Mouse (Mus musculus) heart, embryonic 11.5 days (tissue): ENCODE measurements around the gene Sec16a. TPM values are rescaled to one million over a fixed set of nuclear protein-coding genes. Genes with fewer than 3 reads are reported as not detected.

Experiments used
- ATAC-seq: fragments of 200-750 bp; cut with Nextera tagmentation; replicated peaks from 2 replicates; pipeline ENCODE4 v1.8.0; 2017; ENCODE audit warnings: moderate library complexity; ENCODE audit not compliant: insufficient number of reproducible peaks, low FRiP score, low TSS enrichment
- H3K27ac ChIP-seq: fragments of 300-500 bp; sonication (generic); 2 replicates; pipeline ENCODE4 v1.5.1; 2014; ENCODE audit warnings: mild to moderate bottlenecking, low read depth, low read length
- H3K27me3 ChIP-seq: fragments of 300-500 bp; sonication (generic); 2 replicates; pipeline ENCODE4 v1.6.1; 2014; ENCODE audit warnings: mild to moderate bottlenecking, low read length, mixed read lengths; ENCODE audit not compliant: control insufficient read depth, insufficient read depth
- H3K36me3 ChIP-seq: fragments of 300-500 bp; sonication (generic); 2 replicates; pipeline ENCODE4 v1.6.1; 2014; ENCODE audit warnings: mild to moderate bottlenecking, low read length, moderate library complexity, mixed read lengths; ENCODE audit not compliant: control insufficient read depth, insufficient read depth
- H3K4me1 ChIP-seq: fragments of 300-500 bp; sonication (generic); 2 replicates; pipeline ENCODE4 v1.6.1; 2014; ENCODE audit warnings: low read length; ENCODE audit not compliant: control insufficient read depth, insufficient read depth
- H3K4me2 ChIP-seq: fragments of 300-500 bp; sonication (generic); 2 replicates; pipeline ENCODE4 v1.6.1; 2014; ENCODE audit warnings: mild to moderate bottlenecking, moderate library complexity
- H3K4me3 ChIP-seq: fragments of 300-500 bp; sonication (generic); 2 replicates; pipeline ENCODE4 v1.5.1; 2014; ENCODE audit warnings: low read depth, low read length
- H3K9ac ChIP-seq: fragments of 300-500 bp; sonication (generic); 2 replicates; pipeline ENCODE4 v1.6.1; 2014; ENCODE audit warnings: mild to moderate bottlenecking, low read depth, low read length, moderate library complexity
- H3K9me3 ChIP-seq: fragments of 300-500 bp; sonication (generic); replicated peaks from 2 replicates; pipeline ENCODE4 v1.6.1; 2016; ENCODE audit warnings: low read length; ENCODE audit not compliant: control insufficient read depth
- WGBS: fragments of 180-500 bp; shearing (Covaris S2); extraction: QIAGEN DNeasy Blood & Tissue Kit; methylation state at CpG from one replicate; pipeline ENCODE4 v1.1.7; 2014; ENCODE audit not compliant: insufficient replicate concordance; 5-methylcytosine and 5-hydroxymethylcytosine counted together
- polyA plus RNA-seq: library from polyadenylated mRNA; unstranded; fragments of >200 nt; fragmentation: Nextera tagmentation; extraction: Ambion mirVana; gene quantifications from 2 replicates; pipeline ENCODE4 v1.2.1, GENCODE M21; 2014

Sec16a gene
- polyA plus RNA-seq, 1 experiment from 2014 or later, result 23.6 TPM

- no peak overlapping the region for H3K27ac ChIP-seq
- no peaks in the 10 kb centered on the region for H3K4me1 ChIP-seq
- ATAC-seq, result no peak
- no peaks in the 10 kb centered on the region for H3K27me3 ChIP-seq
- WGBS, result 91% methylated on average over 15 of the region's 15 CpGs
- H3K4me2 ChIP-seq, result no peak overlapping the region
- no peak overlapping the region for H3K9ac ChIP-seq
- H3K9me3 ChIP-seq, result no peaks in the 10 kb centered on the region
- no peak overlapping the region for H3K4me3 ChIP-seq
- peaks cover 30% of the 10 kb centered on the region for H3K36me3 ChIP-seq
Measured at GRCm38 (mm10) chr2:26468376-26468775, 23.4 kb upstream of the Sec16a start.

GRCm38 (mm10) chr2:26463412-26463811 is 18.4 kb upstream of the Sec16a start:
- H3K36me3 ChIP-seq, result peaks cover 20% of the 10 kb centered on the region
- no peaks in the 10 kb centered on the region for H3K27me3 ChIP-seq
- 93% methylated on average over 6 of the region's 6 CpGs for WGBS
- H3K9me3 ChIP-seq, result no peaks in the 10 kb centered on the region
- no peak overlapping the region for H3K9ac ChIP-seq
- H3K4me3 ChIP-seq, result no peak overlapping the region
- no peak overlapping the region for H3K27ac ChIP-seq
- no peak overlapping the region for H3K4me2 ChIP-seq
- no peak for ATAC-seq
- H3K4me1 ChIP-seq, result peaks cover 16% of the 10 kb centered on the region

DNA sequence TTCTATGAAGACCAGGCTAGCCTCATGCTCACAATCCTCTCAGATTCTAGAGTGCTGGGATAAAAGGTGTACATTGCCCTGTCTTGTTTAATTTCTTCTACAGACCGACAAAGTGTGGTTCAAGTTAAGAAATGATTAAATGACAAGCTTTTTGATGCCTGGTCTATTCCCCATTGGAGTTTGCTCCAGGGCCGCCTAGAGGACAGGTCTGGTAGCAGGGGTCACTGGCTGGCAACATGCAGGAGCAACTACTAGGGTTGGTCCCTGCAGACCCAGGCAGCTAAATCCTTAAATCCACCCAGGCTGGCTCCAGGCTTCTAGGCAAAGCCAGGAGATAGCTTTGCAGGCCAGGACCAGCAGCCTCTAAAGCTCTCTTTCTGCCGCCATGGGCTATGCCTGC is 18.0 kb upstream of the Sec16a start:
- no peaks in the 10 kb centered on the region for H3K27me3 ChIP-seq
- no peaks in the 10 kb centered on the region for H3K9me3 ChIP-seq
- H3K4me3 ChIP-seq, result no peak overlapping the region
- H3K4me1 ChIP-seq, result peaks cover 20% of the 10 kb centered on the region
- 69% methylated on average over 3 of the region's 3 CpGs for WGBS
- no peak overlapping the region for H3K27ac ChIP-seq
- no peak overlapping the region for H3K4me2 ChIP-seq
- H3K9ac ChIP-seq, result no peak overlapping the region
- ATAC-seq, result no peak
- peaks cover 20% of the 10 kb centered on the region for H3K36me3 ChIP-seq

DNA sequence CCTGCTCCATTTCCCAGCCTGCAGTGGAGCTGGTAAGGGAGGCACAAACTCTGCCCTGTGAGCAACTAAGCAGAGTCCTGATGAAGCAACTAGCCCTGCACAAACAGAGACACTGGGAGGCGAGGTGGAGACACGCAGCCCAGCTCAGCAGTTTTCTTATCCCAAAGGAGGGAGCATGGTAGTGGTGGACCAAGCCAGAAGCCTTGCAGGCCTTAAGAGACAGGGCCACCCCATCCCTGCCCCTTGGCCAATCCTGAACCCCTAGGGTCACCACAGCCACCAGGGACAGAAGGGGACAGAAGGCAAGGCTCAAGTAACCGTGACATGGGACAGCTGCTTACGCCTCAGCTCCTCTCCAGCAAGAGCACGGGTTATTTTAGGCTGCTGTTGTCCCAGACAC is 16.7 kb upstream of the Sec16a start:
- Histone ChIP-seq H3K4me3 (no peak overlapping the region), H3K36me3 (peaks cover 13% of the 10 kb centered on the region)

DNA sequence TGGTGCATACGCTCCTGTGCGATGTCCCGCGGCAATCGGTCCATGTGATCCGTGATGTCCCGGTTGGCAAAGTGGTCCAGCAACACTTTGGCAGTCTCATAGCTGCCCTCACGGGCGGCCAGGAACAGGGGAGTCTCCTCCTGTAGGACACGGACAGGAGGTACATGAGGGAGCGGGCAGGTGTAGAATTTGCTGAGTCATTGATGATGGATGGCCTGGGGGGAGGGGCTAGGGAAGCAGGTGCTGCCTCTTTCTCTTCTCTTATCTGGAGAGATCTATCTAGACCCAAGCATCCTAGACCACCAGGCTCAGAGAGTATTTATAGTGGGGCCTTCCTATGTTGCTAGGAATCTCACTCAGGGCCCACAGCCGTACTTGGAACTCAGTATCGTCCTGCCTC is 15.8 kb upstream of the Sec16a start:
- Histone ChIP-seq H3K36me3 (peaks cover 13% of the 10 kb centered on the region), H3K27me3 (no peaks in the 10 kb centered on the region), H3K4me2 (no peak overlapping the region), H3K9me3 (no peaks in the 10 kb centered on the region), H3K9ac (no peak overlapping the region), H3K4me1 (peaks cover 20% of the 10 kb centered on the region), H3K4me3 (no peak overlapping the region), H3K27ac (no peak overlapping the region)
- WGBS, result 86% methylated on average over 13 of the region's 13 CpGs
- no peak for ATAC-seq

More for the DNA sequence above, 16.7 kb upstream of the Sec16a start:
- H3K27ac ChIP-seq, result no peak overlapping the region
- H3K9ac ChIP-seq, result no peak overlapping the region
- H3K4me2 ChIP-seq, result no peak overlapping the region
- H3K4me1 ChIP-seq, result peaks cover 20% of the 10 kb centered on the region
- WGBS, result 66% methylated on average over 5 of the region's 5 CpGs
- ATAC-seq, result no peak
- H3K27me3 ChIP-seq, result no peaks in the 10 kb centered on the region
- H3K9me3 ChIP-seq, result no peaks in the 10 kb centered on the region

- H3K4me3 ChIP-seq, result no peak overlapping the region
- H3K4me1 ChIP-seq, result peaks cover 20% of the 10 kb centered on the region
- H3K36me3 ChIP-seq, result peaks cover 13% of the 10 kb centered on the region
- no peak overlapping the region for H3K27ac ChIP-seq
- H3K4me2 ChIP-seq, result no peak overlapping the region
- no peak overlapping the region for H3K9ac ChIP-seq
- no peaks in the 10 kb centered on the region for H3K9me3 ChIP-seq
- H3K27me3 ChIP-seq, result no peaks in the 10 kb centered on the region
- WGBS, result 87% methylated on average over 16 of the region's 16 CpGs
- ATAC-seq, result peak; percentile 11; the same call in 1 of the 2 replicates
Measured at GRCm38 (mm10) chr2:26460097-26460646, 15.2 kb upstream of the Sec16a start.

DNA sequence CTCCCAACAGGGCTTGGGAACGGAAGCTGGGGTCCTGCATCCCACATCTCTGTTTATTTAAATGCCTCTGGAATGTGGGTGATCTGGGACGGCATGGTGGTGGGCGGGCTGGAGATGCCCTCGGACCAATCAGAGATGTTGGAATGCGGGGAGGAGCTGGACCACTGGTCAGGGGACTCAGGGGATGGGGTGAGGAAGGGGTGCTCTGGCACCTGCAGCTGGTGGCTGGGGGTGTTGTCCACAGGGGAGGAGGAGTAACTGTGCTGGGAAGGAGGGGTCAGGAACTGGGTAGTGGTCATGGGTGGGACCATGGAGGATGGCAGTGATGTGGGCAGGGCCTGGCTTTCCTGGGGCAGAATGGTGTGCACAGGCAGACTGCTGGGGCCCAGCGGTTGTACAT is 14.5 kb upstream of the Sec16a start:
- H3K4me3 ChIP-seq, result no peak overlapping the region
- 35% methylated on average over 6 of the region's 6 CpGs for WGBS
- no peaks in the 10 kb centered on the region for H3K9me3 ChIP-seq
- no peak overlapping the region for H3K9ac ChIP-seq
- H3K36me3 ChIP-seq, result peaks cover 11% of the 10 kb centered on the region
- peaks cover 20% of the 10 kb centered on the region for H3K4me1 ChIP-seq
- no peaks in the 10 kb centered on the region for H3K27me3 ChIP-seq
- no peak overlapping the region for H3K27ac ChIP-seq
- no peak overlapping the region for H3K4me2 ChIP-seq
- peak; percentile 19; the same call in 1 of the 2 replicates for ATAC-seq

DNA sequence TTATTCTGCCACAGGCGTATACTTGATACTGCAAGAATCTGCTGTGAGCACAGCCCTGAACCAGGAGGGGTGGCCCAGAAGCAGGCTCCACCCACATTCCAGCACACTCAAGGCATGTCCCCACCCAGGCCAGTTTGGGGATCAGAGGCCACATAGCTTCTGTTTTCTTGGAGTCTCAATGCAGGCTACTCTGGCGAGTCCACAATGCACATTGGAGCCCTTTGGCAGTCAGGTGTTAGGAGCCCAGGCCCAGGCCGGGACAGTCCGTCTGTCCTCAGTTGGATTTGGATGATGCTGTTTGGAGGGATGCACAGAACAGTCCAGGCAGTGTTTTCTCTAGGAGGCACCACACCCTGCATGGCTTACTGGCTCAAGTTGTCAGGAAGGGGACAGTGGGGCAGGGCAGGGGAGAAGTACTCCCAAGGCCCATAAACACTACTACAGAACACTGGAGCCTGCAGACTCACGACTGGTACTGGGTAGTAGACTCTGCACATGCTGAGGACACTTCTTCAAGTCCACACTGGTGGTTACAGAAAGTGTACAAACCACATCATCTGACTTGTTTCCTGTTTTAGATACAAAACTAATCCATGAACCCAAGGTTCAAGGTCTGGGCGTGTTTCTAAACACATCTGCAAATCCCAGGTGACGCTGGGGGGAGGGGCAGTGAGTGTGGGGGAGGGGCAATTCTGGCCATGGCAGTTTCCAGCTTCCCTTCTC is 13.5 kb upstream of the Sec16a start:
- no peaks in the 10 kb centered on the region for H3K27me3 ChIP-seq
- WGBS, result 32% methylated on average over 7 of the region's 7 CpGs
- no peaks in the 10 kb centered on the region for H3K9me3 ChIP-seq
- no peak overlapping the region for H3K9ac ChIP-seq
- no peak overlapping the region for H3K27ac ChIP-seq
- no peak for ATAC-seq
- H3K4me3 ChIP-seq, result no peak overlapping the region
- H3K36me3 ChIP-seq, result peaks cover 9% of the 10 kb centered on the region
- peaks cover 20% of the 10 kb centered on the region for H3K4me1 ChIP-seq
- H3K4me2 ChIP-seq, result no peak overlapping the region
